Mouse (Mus musculus) ES-E14 (cell line): ENCODE results near the gene Fthl17f. TPM values are rescaled to one million over a fixed set of nuclear protein-coding genes. Genes with fewer than 3 reads are reported as not detected.
"Not testable (repeated sequence)": the region's sequence is repeated elsewhere in the genome, so short reads cannot be mapped to it uniquely, and the experiment has no call there.

Experiments
- DNase-seq: peaks from one replicate; pipeline ENCODE4 v3.0.0-alpha.2; 2013; ENCODE audit warnings: low read depth, low spot score
- H3K27ac ChIP-seq: 2 replicates; pipeline ENCODE4 v1.5.1; 2012; ENCODE audit warnings: low read depth, mild to moderate bottlenecking, low read length, moderate library complexity, mixed read lengths; ENCODE audit not compliant: poor library complexity, insufficient read depth, severe bottlenecking
- H3K36me3 ChIP-seq: 2 replicates; pipeline ENCODE4 v1.6.1; 2012; ENCODE audit warnings: mild to moderate bottlenecking, low read length, moderate library complexity, mixed read lengths; ENCODE audit not compliant: control insufficient read depth, poor library complexity, insufficient read depth, severe bottlenecking
- H3K4me1 ChIP-seq, 2 experiments: fragments of 150-350 bp in 1 of 2; sonication (generic) in 1 of 2; 2 replicates each; pipeline ENCODE4 v1.6.1; 2012; ENCODE audit warnings: low read length in 2 of 2, mild to moderate bottlenecking in 1 of 2, mixed read lengths in 1 of 2; ENCODE audit not compliant: control insufficient read depth in 2 of 2, insufficient read depth in 2 of 2, poor library complexity in 1 of 2
- H3K4me3 ChIP-seq, 2 experiments: fragments of 150-350 bp in 1 of 2; sonication (generic) in 1 of 2; 2 replicates each; pipeline ENCODE4 v1.5.1; 2012; ENCODE audit warnings: low read length in 2 of 2, low read depth in 1 of 2, mild to moderate bottlenecking in 1 of 2, mixed read lengths in 1 of 2; ENCODE audit not compliant: insufficient read depth in 1 of 2, poor library complexity in 1 of 2, severe bottlenecking in 1 of 2
- H3K9ac ChIP-seq: 2 replicates; pipeline ENCODE4 v1.6.1; 2012; ENCODE audit warnings: low read depth, mild to moderate bottlenecking, low read length, mixed read lengths; ENCODE audit not compliant: poor library complexity, insufficient read depth, severe bottlenecking
- H3K9me3 ChIP-seq: fragments of 150-350 bp; sonication (generic); 2 replicates; pipeline ENCODE4 v1.6.1; 2012; ENCODE audit warnings: low read depth, mild to moderate bottlenecking, low read length; ENCODE audit not compliant: control insufficient read depth, insufficient read depth
- CHD2 ChIP-seq: IDR thresholded peaks from 2 replicates; pipeline ENCODE4 v1.6.1; 2014; ENCODE audit warnings: mild to moderate bottlenecking, low read depth, low read length, inconsistent platforms
- HCFC1 ChIP-seq: IDR thresholded peaks from 2 replicates; pipeline ENCODE4 v1.6.1; 2012; ENCODE audit warnings: low read length, inconsistent platforms, borderline replicate concordance; ENCODE audit not compliant: insufficient read depth
- MAFK ChIP-seq: IDR thresholded peaks from 2 replicates; pipeline ENCODE4 v1.6.1; 2014; ENCODE audit warnings: mild to moderate bottlenecking, low read depth, low read length, inconsistent platforms; ENCODE audit not compliant: insufficient read depth
- ZC3H11A ChIP-seq: IDR thresholded peaks from 2 replicates; pipeline ENCODE4 v1.6.1; 2012; ENCODE audit warnings: low read depth, mild to moderate bottlenecking, inconsistent platforms, low read length, borderline replicate concordance
- ZNF384 ChIP-seq: IDR thresholded peaks from 2 replicates; pipeline ENCODE4 v1.6.1; 2012; ENCODE audit warnings: low read depth, low read length, inconsistent platforms
- in situ Hi-C, 2 experiments: fragments of 600-800 bp; cut with MboI; formaldehyde crosslinking; loops; one replicate each; pipeline ENCODE4 v1.15.1; 2025; ENCODE audit warnings: low sequenced_read_pairs in 2 of 2, inconsistent platforms in 1 of 2; ENCODE audit not compliant: unreplicated experiment in 2 of 2
- total RNA-seq: library from RNA; depleted of rRNA; stranded (reverse); fragments of 300-350 nt; gene quantifications from 2 replicates; pipeline ENCODE4 v1.2.3, GENCODE M21; 2012; rRNA removed

Gene Fthl17f
- total RNA-seq, 1 experiment, result 4.6 TPM

DNA sequence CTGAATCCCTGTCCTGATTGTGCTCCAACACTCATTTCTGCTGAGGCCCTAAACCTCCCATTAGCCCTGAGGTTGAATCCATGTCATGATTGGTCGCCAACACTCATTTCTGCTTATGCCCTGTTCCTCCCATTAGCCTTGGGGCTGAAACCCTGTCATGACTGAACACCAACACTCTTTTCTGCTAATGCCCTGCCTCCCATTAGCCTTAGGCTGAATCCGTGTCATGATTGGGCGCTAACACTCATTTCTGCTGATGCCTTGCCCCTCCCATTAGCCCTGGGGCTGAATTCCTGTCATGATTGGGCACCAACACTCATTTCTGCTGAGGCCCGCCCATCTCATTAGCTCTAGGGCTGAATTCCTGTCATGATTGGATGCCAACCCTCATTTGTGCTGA lies 714 bp upstream of the Fthl17f start:
- TF ChIP-seq MAFK (no peak), HCFC1 (no peak), CHD2 (no peak), ZC3H11A (no peak), ZNF384 (no peak)

DNA sequence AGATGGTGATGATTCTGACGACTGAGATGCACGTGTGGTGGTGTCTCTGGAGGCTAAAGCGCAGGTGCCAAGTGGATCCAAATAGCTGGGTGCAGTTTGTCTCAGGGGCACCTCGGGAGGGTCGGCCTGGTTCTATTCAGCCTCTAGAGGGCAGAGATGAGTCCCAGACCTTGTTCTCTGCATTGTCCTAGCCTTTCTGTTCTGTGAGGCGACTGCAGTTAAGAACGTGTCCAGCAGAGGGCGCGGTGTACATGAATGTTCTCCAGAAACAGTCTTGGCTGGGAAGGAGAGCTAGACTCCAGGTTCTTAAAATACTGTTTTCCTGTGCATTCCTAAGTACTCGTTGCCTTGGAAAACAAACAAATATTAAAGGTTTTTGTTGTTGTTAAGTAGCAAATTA lies 14.9 kb downstream of the Fthl17f start:
- H3K4me3 ChIP-seq, H3K36me3 ChIP-seq, H3K27ac ChIP-seq, DNase-seq, H3K9me3 ChIP-seq, H3K9ac ChIP-seq, H3K4me1 ChIP-seq, in situ Hi-C loops: not testable (repeated sequence)

More for the DNA sequence above, 714 bp upstream of the Fthl17f start:
- in situ Hi-C loops, result no loop called here
- Histone ChIP-seq H3K4me3 (no peak overlapping the region), H3K27ac (no peak overlapping the region), H3K4me1 (no peaks in the 10 kb centered on the region), H3K36me3 (no peaks in the 10 kb centered on the region), H3K9me3 (no peaks in the 10 kb centered on the region), H3K9ac (no peak overlapping the region)
- DNase-seq, result no peak

DNA sequence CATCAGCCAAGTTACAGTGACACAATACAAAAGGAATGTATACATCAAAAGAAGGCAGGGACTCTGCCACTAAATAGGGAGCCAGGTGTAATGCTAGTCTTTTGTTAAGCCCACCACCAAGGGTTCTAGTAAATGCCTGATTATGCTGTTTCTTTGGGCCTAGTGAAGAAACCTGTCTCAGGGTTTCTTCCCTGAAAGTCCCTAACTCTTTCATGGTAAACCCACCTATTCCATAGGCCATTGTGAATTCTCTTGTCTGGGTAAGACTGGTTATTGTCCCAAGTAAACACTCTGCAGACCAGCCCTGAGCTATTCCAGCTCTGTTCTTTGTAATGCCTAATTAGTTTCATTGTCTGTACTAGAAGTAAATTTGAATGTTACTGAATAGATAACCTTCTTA lies 32.3 kb downstream of the Fthl17f start:
- in situ Hi-C loops, result not testable (repeated sequence)
- peak; percentile 11 for DNase-seq

DNA sequence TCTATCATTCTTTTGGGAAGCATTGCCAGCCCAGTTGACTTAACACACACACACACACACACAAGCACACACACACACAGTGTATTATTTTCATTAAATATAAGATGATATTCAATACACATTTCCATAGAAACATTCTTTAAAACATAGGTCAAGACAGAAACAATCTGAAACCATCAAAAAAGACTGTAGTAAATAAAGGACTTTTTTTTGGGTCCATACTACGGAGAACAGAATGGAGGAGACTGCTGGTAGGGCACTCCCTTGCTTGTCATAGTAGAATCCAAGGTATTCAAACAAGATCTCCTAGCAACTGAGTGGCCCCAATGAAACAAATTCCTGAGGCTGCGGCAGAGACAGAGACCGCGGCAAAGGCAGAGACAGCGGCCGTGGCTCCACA lies 41.4 kb downstream of the Fthl17f start, which contains the start of gene 4930402K13Rik:
4930402K13Rik (plus strand) TSS at position 301 of the 400 bp plus-strand sequence.
- Histone ChIP-seq H3K9me3 (0 out of 2 replicates have a peak, but pooled peaks cover 2% of the 10 kb centered on the region), H3K9ac (no peak within 1 kb of the TSS), H3K4me3 (no peak within 1 kb of the TSS), H3K27ac (no peak within 1 kb of the TSS), H3K4me1 (no peaks in the 10 kb centered on the region), H3K36me3 (no peaks in the 10 kb centered on the region)
- TF ChIP-seq HCFC1, result no peak
- TF ChIP-seq ZC3H11A, result no peak
- TF ChIP-seq CHD2, result no peak
- TF ChIP-seq MAFK, result no peak
- TF ChIP-seq ZNF384, result no peak
- no peak for DNase-seq
- in situ Hi-C loops, result no loop called here

More for the DNA sequence above, 32.3 kb downstream of the Fthl17f start:
- not testable (repeated sequence) for H3K9ac ChIP-seq, H3K4me3 ChIP-seq, H3K4me1 ChIP-seq, H3K27ac ChIP-seq, H3K36me3 ChIP-seq, H3K9me3 ChIP-seq

DNA sequence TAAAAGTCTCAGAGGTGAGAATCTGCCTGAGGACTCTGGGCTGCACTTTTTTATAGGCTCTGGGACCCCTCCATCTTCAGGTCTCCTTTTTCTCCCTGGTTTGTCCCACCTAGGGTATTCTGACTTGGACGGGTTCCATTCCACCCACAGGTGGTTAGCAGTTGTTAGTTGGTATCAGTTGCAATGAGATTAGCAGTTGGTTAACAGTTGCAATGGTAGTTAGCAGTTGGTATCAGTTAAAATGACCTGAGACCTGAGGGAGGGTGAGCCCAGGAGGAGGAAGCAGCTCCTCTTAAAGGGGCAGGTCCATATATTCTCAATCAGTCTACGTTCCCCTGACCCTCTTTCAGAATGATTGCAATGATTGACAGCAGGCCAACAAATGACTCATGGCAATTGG lies 47.6 kb downstream of the Fthl17f start:
- no peak for DNase-seq
- Histone ChIP-seq H3K9me3 (0 out of 2 replicates have a peak, but pooled peaks cover 2% of the 10 kb centered on the region), H3K9ac (no peak overlapping the region), H3K27ac (no peak overlapping the region), H3K4me1 (no peaks in the 10 kb centered on the region), H3K36me3 (no peaks in the 10 kb centered on the region), H3K4me3 (no peak overlapping the region)
- TF ChIP-seq ZNF384 (no peak), MAFK (no peak), HCFC1 (no peak), CHD2 (no peak), ZC3H11A (no peak)
- in situ Hi-C loops, result no loop called here

Other genes starting within 250 kb of the Fthl17f start
- not detected in 2 replicates for gene Gm6592, start 219.0 kb upstream of the Fthl17f start, total RNA-seq
- gene Gm5751, start 188.8 kb upstream of the Fthl17f start, total RNA-seq, result not detected in 2 replicates
- gene B630019K06Rik, start 170.6 kb upstream of the Fthl17f start, total RNA-seq, result 0.37 and 0.67 TPM in 2 replicates
- not detected in 2 replicates for gene Fthl17b, start 100.0 kb upstream of the Fthl17f start, total RNA-seq
- gene Fthl17c, start 86.5 kb upstream of the Fthl17f start, total RNA-seq, result 20.3 and 41.0 TPM in 2 replicates
- 4.2 and 5.5 TPM in 2 replicates for gene Fthl17d, start 76.3 kb upstream of the Fthl17f start, total RNA-seq
- gene Fthl17e, start 29.5 kb upstream of the Fthl17f start, total RNA-seq, result 0.42 and 1.1 TPM in 2 replicates
- not detected in 2 replicates for gene 4930402K13Rik, start 41.5 kb downstream of the Fthl17f start, total RNA-seq
- gene Lancl3, start 136.9 kb downstream of the Fthl17f start, total RNA-seq, result 0.48 and 0.49 TPM in 2 replicates
- gene Gm14862, start 193.9 kb downstream of the Fthl17f start, total RNA-seq, result not detected in 2 replicates
- 2.1 and 2.6 TPM in 2 replicates for gene Xk, start 209.7 kb downstream of the Fthl17f start, total RNA-seq
- gene H2al1m, start 220.7 kb downstream of the Fthl17f start, total RNA-seq, result 0.69 TPM in 1 of 2 replicates, not detected in the other